In genomic region chr2:27981621-27982535, GRCm38 (mm10) we compare ENCODE assay signal across 15 mouse cellular contexts.
DNase-seq lines count a peak whose midpoint lies in the region; ATAC-seq and TF ChIP-seq lines count a peak whose summit lies in the region.
"Had no signal": no experiment of that assay in that cellular context is flagged by ENCODE, and none has a peak within 500 bp of the region (broad histone marks: within the 10 kb centered on the region; RNA-seq: fewer than 3 reads in every experiment).

No protein-coding gene starts in this region.

- no peaks in the 10 kb centered on the region for H3K9me3 ChIP-seq in lung, embryonic 14.5 days (ENCODE audit: low read depth, low read length)
- H3K9me3 ChIP-seq in forebrain, embryonic 15.5 days = no peaks in the 10 kb centered on the region
- H3K9me3 ChIP-seq: limb, embryonic 15.5 days; midbrain, embryonic 13.5 days; neural tube, embryonic 12.5 days had no signal

- peak; percentile 69 for ATAC-seq in lung, embryonic 14.5 days (ENCODE audit: insufficient read depth)
- peak; percentile 51 for ATAC-seq in megakaryocyte progenitor cell, adult 5-6 weeks (replicated peaks; ENCODE audit: poor library complexity)
- ATAC-seq in forebrain, embryonic 15.5 days (replicated peaks) = no peak
- no peak for ATAC-seq in granulocyte monocyte progenitor cell, adult 5-6 weeks (replicated peaks; ENCODE audit: poor library complexity, severe bottlenecking)
- ATAC-seq: midbrain, embryonic 13.5 days had no signal

- no peak overlapping the region for H3K4me2 ChIP-seq in lung, embryonic 14.5 days
- no peak overlapping the region for H3K4me2 ChIP-seq in forebrain, embryonic 15.5 days (replicated peaks)
- H3K4me2 ChIP-seq: limb, embryonic 15.5 days; midbrain, embryonic 13.5 days; neural tube, embryonic 12.5 days had no signal

- no peak overlapping the region for H3K9ac ChIP-seq in lung, embryonic 14.5 days
- no peak overlapping the region for H3K9ac ChIP-seq in forebrain, embryonic 15.5 days (replicated peaks)
- H3K9ac ChIP-seq: limb, embryonic 15.5 days; midbrain, embryonic 13.5 days; neural tube, embryonic 12.5 days had no signal

- H3K4me1 ChIP-seq in lung, embryonic 14.5 days (ENCODE audit: insufficient read depth) = 0 out of 2 replicates have a peak, but pooled peaks cover 7% of the 10 kb centered on the region
- H3K4me1 ChIP-seq in forebrain, embryonic 15.5 days = no peaks in the 10 kb centered on the region
- H3K4me1 ChIP-seq: limb, embryonic 15.5 days; neural tube, embryonic 12.5 days had no signal

- WGBS in lung, embryonic 14.5 days = 41% methylated on average over 14 of the region's 14 CpGs
- 87% methylated on average over 14 of the region's 14 CpGs for WGBS in forebrain, embryonic 15.5 days

- peak; percentile 59 for DNase-seq in lung, embryonic 14.5 days
- no peak for DNase-seq in lung, postnatal 10 days
- DNase-seq in NIH3T3 (ENCODE audit: low read depth) = peak; percentile 56
- peak; percentile 42 for DNase-seq in gonadal fat pad, adult 2 months (ENCODE audit: low read depth)
- DNase-seq in gastrocnemius, postnatal 25 days = no peak
- DNase-seq: cerebellum, postnatal 36 days; kidney, postnatal 4 days; thymus, postnatal 4 days had no signal

- H3K4me3 ChIP-seq in lung, embryonic 14.5 days (ENCODE audit: low read depth, low read length) = no peak overlapping the region
- H3K4me3 ChIP-seq in forebrain, embryonic 15.5 days = no peak overlapping the region
- H3K4me3 ChIP-seq: left cerebral cortex, adult 2 months; limb, embryonic 15.5 days; midbrain, embryonic 13.5 days; neural tube, embryonic 12.5 days had no signal

- peaks cover 56% of the 10 kb centered on the region for H3K36me3 ChIP-seq in lung, embryonic 14.5 days (ENCODE audit: insufficient read depth)
- no peaks in the 10 kb centered on the region for H3K36me3 ChIP-seq in forebrain, embryonic 15.5 days
- H3K36me3 ChIP-seq: midbrain, embryonic 13.5 days; neural tube, embryonic 12.5 days had no signal

- H3K27ac ChIP-seq in lung, embryonic 14.5 days (ENCODE audit: low read depth) = peak overlapping the region; percentile 61
- no peak overlapping the region for H3K27ac ChIP-seq in forebrain, embryonic 15.5 days (replicated peaks)
- H3K27ac ChIP-seq: left cerebral cortex, adult 2 months; midbrain, embryonic 13.5 days; neural tube, embryonic 12.5 days had no signal

- no peaks in the 10 kb centered on the region for H3K27me3 ChIP-seq in lung, embryonic 14.5 days (ENCODE audit: insufficient read depth, low read length)
- H3K27me3 ChIP-seq in forebrain, embryonic 15.5 days = no peaks in the 10 kb centered on the region
- H3K27me3 ChIP-seq: limb, embryonic 15.5 days; midbrain, embryonic 13.5 days; neural tube, embryonic 12.5 days had no signal

- no peak for TF ChIP-seq CTCF in lung, embryonic 14.5 days (IDR thresholded peaks at IDR 0.05; ENCODE audit: low read depth)

Comparison
In these comparisons a context has a peak if more than half of its experiments do, and no peak if none do; other contexts are left out.
1. DNase-seq: peak in lung, embryonic 14.5 days (single experiment), NIH3T3 (single experiment) and gonadal fat pad, adult 2 months (single experiment); none in lung, postnatal 10 days (single experiment) and gastrocnemius, postnatal 25 days (single experiment).
2. ATAC-seq: peak in lung, embryonic 14.5 days (single experiment) and megakaryocyte progenitor cell, adult 5-6 weeks (single experiment); none in forebrain, embryonic 15.5 days (single experiment) and granulocyte monocyte progenitor cell, adult 5-6 weeks (single experiment).